Mouse (Mus musculus) central nervous system, embryonic 18 days (tissue): ENCODE measurements around the gene Eif3a. TPM values are rescaled to one million over a fixed set of nuclear protein-coding genes. Genes with fewer than 3 reads are reported as not detected.

Source experiments
- polyA plus RNA-seq: library from polyadenylated mRNA; depleted of rRNA; stranded (reverse); fragments of >200 nt; gene quantifications from 2 replicates; pipeline ENCODE4 v1.2.3, GENCODE M21; 2012; rRNA removed

Eif3a gene
- polyA plus RNA-seq: 72.0 and 76.2 TPM in 2 replicates

DNA sequence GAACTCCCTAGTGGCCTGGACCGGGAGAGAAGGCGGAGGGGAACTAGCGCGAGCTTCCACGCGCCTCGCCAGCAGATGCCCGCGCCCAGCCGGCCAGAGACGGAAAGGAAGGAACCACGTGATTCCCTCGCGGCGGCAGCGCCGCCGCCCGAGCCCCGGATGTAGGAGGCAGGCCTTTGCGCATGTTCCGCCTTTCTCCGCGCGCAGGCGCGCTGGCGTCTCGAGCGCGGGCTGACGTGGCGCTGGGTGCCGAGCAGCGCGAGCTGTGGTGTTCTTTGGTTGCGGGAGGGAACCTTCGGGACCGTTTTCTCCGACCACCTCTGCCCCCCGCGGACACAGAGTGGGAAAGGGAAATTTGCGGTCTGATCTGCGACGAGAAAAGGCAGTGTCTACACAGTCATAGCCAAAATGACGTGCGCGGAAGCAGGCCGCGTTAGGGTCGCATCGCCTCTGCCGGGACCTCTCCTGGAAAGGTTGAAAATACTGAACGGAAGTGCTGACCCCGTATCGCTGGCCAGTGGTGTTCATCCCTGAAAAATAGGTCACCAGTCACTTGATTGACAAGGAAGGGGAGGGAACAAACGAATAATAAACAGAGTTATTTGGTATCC lies at the start of gene Eif3a:
TSS of gene Eif3a (minus strand) at position 108 of the 611 bp plus-strand sequence.

DNA sequence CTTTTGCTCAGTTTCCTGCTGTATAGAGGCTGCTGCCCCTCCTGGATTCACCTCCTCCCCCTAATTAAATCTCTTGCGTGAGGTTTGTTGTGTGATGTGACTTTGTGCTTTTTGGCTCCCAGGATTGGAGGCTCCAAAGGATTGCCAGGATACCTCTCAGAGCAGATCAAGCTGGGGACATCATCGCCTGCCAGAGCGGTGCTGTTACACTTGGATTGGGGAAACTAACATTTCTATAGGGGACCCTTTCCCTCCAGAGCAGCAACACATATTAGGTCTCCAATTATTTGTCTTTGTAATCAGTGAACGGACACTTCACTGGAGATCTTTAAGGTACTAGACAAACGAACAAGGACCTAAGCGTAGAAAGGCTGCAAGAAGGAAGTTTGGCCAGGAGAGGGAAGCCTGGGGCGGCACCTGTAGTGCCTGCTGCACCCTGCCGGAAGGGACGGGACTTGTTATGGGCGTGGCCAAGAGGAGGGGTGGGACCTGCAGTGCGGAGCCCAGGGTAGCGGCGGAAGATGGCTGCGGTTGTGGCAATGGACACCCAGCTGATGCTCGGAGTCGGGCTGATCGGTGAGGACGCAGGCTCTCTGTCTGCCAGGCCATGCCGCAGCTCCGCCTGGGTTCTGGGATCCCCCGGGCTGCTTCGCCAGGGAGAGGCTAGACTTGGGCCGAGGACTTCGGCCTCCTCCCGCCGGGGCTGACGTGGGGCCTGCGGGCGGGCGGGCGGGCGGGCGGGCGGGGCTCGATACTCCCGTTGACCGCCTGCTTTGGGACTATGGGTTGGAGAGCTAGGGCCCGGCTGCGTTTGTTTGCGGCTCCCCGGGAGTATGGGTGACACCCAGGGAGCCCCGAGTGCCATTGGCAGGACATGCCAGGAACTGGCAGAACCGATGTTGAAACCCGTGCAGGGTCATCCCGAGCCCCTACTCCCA lies 20.9 kb upstream of the Eif3a start, which contains the start of gene Fam45a:
TSS of gene Fam45a (plus strand) at position 488 of the 938 bp plus-strand sequence.

DNA sequence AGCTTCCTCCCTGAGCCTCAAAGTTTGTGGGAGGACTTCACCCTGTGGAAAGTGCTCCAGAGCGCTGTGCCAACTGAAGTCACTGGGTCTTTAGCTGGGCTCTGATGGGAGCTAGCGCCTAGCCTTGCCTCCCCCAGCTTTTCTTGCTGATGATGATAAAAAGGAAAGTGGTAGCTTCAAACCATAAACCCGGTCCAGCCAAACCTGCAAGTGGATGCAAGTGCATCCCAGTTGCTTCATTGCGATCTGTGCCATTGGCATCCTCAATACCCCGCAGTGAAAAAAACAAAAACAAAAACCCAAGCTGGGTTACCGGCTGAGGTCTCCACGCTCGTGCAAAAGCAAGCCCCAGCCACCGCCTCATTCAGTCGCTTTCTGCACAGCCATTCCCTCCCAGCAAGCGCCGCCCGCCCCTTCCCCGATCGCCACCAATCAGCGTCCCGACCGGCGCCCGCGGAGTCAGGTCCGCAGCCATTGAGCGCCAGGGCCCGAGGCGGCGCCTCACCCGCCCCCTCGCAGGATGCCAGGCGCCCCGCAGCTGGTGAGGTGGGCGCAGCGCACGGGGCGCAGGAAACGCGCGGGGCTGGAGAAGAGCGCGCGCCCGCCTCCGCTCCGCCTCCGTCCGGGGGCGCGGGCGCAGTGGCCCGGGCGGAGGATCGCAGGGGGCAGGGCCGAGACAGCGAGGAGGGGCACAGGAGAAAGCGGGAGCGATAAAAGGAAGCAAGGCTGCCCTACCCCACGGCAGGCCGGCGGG lies 34.8 kb downstream of the Eif3a start, which contains the start of gene Nanos1:
TSS of gene Nanos1 (plus strand) at position 550 of the 754 bp plus-strand sequence.

Other genes starting within 250 kb of the Eif3a start
- gene Cacul1, start 209.6 kb downstream of the Eif3a start, polyA plus RNA-seq: 21.6 and 21.7 TPM in 2 replicates
- gene Nanos1, start 34.7 kb downstream of the Eif3a start, polyA plus RNA-seq: 18.7 and 19.9 TPM in 2 replicates
- gene Fam45a, start 20.9 kb upstream of the Eif3a start, polyA plus RNA-seq: 35.4 and 38.4 TPM in 2 replicates
- gene Sfxn4, start 70.8 kb upstream of the Eif3a start, polyA plus RNA-seq: 9.1 and 11.3 TPM in 2 replicates
- gene Prdx3, start 83.9 kb upstream of the Eif3a start, polyA plus RNA-seq: 84.0 and 91.6 TPM in 2 replicates
- 5.7 and 6.0 TPM in 2 replicates for gene Grk5, start 99.1 kb upstream of the Eif3a start, polyA plus RNA-seq